Mouse (Mus musculus): ENCODE measurements around the gene Cactin.
A peak's percentile ranks its signal among the peaks of the same experiment; 100 is the strongest.

DNA sequence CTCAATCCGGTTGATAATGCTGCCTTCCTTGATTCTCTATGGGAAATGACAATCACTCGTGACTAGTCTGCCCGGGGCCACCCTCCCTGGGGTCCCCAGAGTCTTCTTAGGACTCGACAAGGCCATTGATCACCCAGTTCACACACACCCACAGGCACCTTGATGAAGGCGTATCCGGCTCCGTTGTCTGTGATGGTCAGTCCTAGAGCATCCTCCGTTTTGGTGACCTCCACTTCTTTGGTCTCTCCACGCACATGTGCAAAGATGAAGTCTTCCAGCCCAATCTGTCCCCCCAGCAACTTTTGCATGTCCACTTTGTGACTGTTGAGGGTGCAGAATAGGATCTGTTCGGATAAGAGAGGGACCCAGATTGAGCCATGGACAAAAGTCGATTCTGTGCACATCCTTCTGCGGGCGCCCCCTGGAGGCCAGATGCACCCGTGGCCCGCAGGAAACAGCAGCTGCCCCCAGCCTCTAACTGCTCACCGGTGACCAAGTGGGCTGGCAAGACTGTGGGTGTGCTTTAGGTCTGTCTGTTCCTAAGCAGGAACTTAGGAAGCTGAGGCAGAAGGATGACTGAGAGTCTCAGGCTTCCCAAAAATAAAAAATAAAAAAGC, 20.5 kb downstream of the Cactin start:
- TF ChIP-seq POLR2A (IDR thresholded peaks at IDR 0.05; ENCODE audit: insufficient read depth, low read length) (no peak), EP300 (IDR thresholded peaks at IDR 0.05; ENCODE audit: insufficient read depth, low read depth, low read length) (no peak), CTCF (IDR thresholded peaks at IDR 0.05; ENCODE audit: low read depth, low read length) (peak; percentile 82)

Data from ES-Bruce4 (cell line).